ENCODE assay signal across 9 mouse cellular contexts in genomic region chr6:29435940-29436451, GRCm38 (mm10). TPM values are rescaled to one million over a fixed set of nuclear protein-coding genes. Genes with fewer than 3 reads are reported as not detected.
DNase-seq lines count a peak whose midpoint lies in the region; ATAC-seq and TF ChIP-seq lines count a peak whose summit lies in the region.
"Had no signal": no experiment of that assay in that cellular context is flagged by ENCODE, and none has a peak within 500 bp of the region (broad histone marks: within the 10 kb centered on the region; RNA-seq: fewer than 3 reads in every experiment).

No protein-coding gene starts in this region.

- H3K9ac ChIP-seq in CH12.LX (ENCODE audit: insufficient read depth, low read depth), result no peak overlapping the region
- H3K9ac ChIP-seq in hindbrain, embryonic 15.5 days, result no peak overlapping the region
- no peak overlapping the region for H3K9ac ChIP-seq in neural tube, embryonic 14.5 days (replicated peaks; ENCODE audit: low read depth, low read length)

- peaks cover 3% of the 10 kb centered on the region for H3K9me3 ChIP-seq in CH12.LX (replicated peaks; ENCODE audit: low read length)
- H3K9me3 ChIP-seq in hindbrain, embryonic 15.5 days, result no peaks in the 10 kb centered on the region
- H3K9me3 ChIP-seq in neural tube, embryonic 14.5 days (ENCODE audit: control insufficient read depth, low read length), result no peaks in the 10 kb centered on the region

- DNase-seq in CH12.LX (ENCODE audit: extremely low read depth), result peak; percentile 22
- DNase-seq in Patski (ENCODE audit: low read depth, low spot score), result no peak
- DNase-seq in gastrocnemius, adult 8-10 months (ENCODE audit: low spot score in 2 of 2), result peak; percentile 42 to 48
- no peak for DNase-seq in right cerebral cortex, postnatal 10 days (ENCODE audit: low spot score in 2 of 2)
- DNase-seq in thymus, postnatal 36 days, result no peak

- WGBS in hindbrain, embryonic 15.5 days, result 3% methylated on average over 6 of the region's 6 CpGs
- WGBS in neural tube, embryonic 14.5 days, result 6% methylated on average over 6 of the region's 6 CpGs

- POLR2A ChIA-PET in Patski (lab: Charles Lee), result interaction anchor here (0.6 to 2.1 kb wide), 3 partner anchors 33 to 225 kb away, joined by 3 to 17 read pairs (median 4); partner anchors contain the start of gene Ccdc136

- no peak for TF ChIP-seq RAD21 in CH12.LX (IDR thresholded peaks at IDR 0.05; ENCODE audit: low read depth, low read length)

- in situ Hi-C loops in CH12.LX (cut with MboI; ENCODE audit: low pct_ligation_motif_present, low pct_unique_long_range_greater_than_20kb, low sequenced_read_pairs), result no loop called here
- in situ Hi-C loops in Patski (cut with MboI; ENCODE audit: low pct_unique_long_range_greater_than_20kb), result no loop called here

- H3K79me2 ChIP-seq in CH12.LX (replicated peaks; ENCODE audit: control insufficient read depth, extremely low read depth, insufficient read depth, poor library complexity, severe bottlenecking), result no peaks in the 10 kb centered on the region

- H3K4me3 ChIP-seq in CH12.LX (replicated peaks in 1 of 3; ENCODE audit: low read depth in 2 of 3, low read length in 2 of 3, poor library complexity in 1 of 3), result no peak overlapping the region
- peak overlapping the region; percentile 44; the same call in 1 of the 2 replicates for H3K4me3 ChIP-seq in hindbrain, embryonic 15.5 days
- peak overlapping the region; percentile 36; the same call in 1 of the 2 replicates for H3K4me3 ChIP-seq in neural tube, embryonic 14.5 days (ENCODE audit: low read depth, low read length)

- no peak for TF ChIP-seq POLR2A in CH12.LX (IDR thresholded peaks at IDR 0.05; ENCODE audit: low read depth, low read length)

- ATAC-seq in Patski, result peak; percentile 7
- peak; percentile 55 for ATAC-seq in hindbrain, embryonic 15.5 days (ENCODE audit: low FRiP score, low read depth)
- peak; percentile 46 for ATAC-seq in neural tube, embryonic 14.5 days (ENCODE audit: low read depth)
- ATAC-seq in CD4-positive, CD25-positive, alpha-beta regulatory T cell, adult 4 months, result no peak

- H3K27me3 ChIP-seq in CH12.LX (replicated peaks) (peaks cover 10% of the 10 kb centered on the region), Patski (no peaks in the 10 kb centered on the region)
- peaks cover 37% of the 10 kb centered on the region for H3K27me3 ChIP-seq in hindbrain, embryonic 15.5 days
- peaks cover 18% of the 10 kb centered on the region for H3K27me3 ChIP-seq in neural tube, embryonic 14.5 days (ENCODE audit: control insufficient read depth, insufficient read depth, low read length)

- H3K4me2 ChIP-seq in CH12.LX (ENCODE audit: insufficient read depth, low read depth, poor library complexity, severe bottlenecking), result 0 out of 2 replicates have a peak overlapping the region, but pooled peaks have one; percentile 33
- H3K4me2 ChIP-seq in hindbrain, embryonic 15.5 days, result peak overlapping the region; percentile 81
- peak overlapping the region; percentile 70 for H3K4me2 ChIP-seq in neural tube, embryonic 14.5 days (ENCODE audit: low read depth, low read length)

- no peaks in the 10 kb centered on the region for H3K36me3 ChIP-seq in CH12.LX (replicated peaks in 1 of 2; ENCODE audit: control insufficient read depth in 1 of 2, insufficient read depth in 1 of 2, low read length in 1 of 2)
- no peaks in the 10 kb centered on the region for H3K36me3 ChIP-seq in hindbrain, embryonic 15.5 days
- H3K36me3 ChIP-seq in neural tube, embryonic 14.5 days (ENCODE audit: control insufficient read depth, insufficient read depth, low read length), result no peaks in the 10 kb centered on the region

- H3K27ac ChIP-seq in CH12.LX (ENCODE audit: insufficient read depth, low read depth), result no peak overlapping the region
- peak overlapping the region; percentile 79 for H3K27ac ChIP-seq in hindbrain, embryonic 15.5 days (replicated peaks)
- H3K27ac ChIP-seq in neural tube, embryonic 14.5 days (ENCODE audit: low read depth, low read length), result peak overlapping the region; percentile 40

- CTCF ChIA-PET in Patski (lab: Charles Lee), result interaction anchor here (0.7 kb wide), 1 partner anchor 8 kb away, joined by 3 read pairs; no protein-coding TSS in a partner anchor

- TF ChIP-seq CTCF in CH12.LX (conservative IDR thresholded peaks at IDR 0.05 in 1 of 2, IDR thresholded peaks at IDR 0.05 in 1 of 2; ENCODE audit: low read depth in 2 of 2, low read length in 2 of 2) (no peak), Patski (IDR thresholded peaks at IDR 0.05) (no peak)

- dilution Hi-C loops in CH12.LX (cut with MboI; ENCODE audit: extremely low pct_ligation_motif_present, extremely low pct_unique_long_range_greater_than_20kb, low sequenced_read_pairs), result no loop called here

- TF ChIP-seq EP300 in CH12.LX (IDR thresholded peaks at IDR 0.05; ENCODE audit: low read length), result no peak

- H3K4me1 ChIP-seq in CH12.LX (ENCODE audit: control insufficient read depth in 1 of 2, insufficient read depth in 2 of 2), result peaks cover 14 to 47% of the 10 kb centered on the region in 2 experiments
- H3K4me1 ChIP-seq in hindbrain, embryonic 15.5 days (replicated peaks), result peaks cover 49% of the 10 kb centered on the region
- peaks cover 11% of the 10 kb centered on the region; the same call in 1 of the 2 replicates for H3K4me1 ChIP-seq in neural tube, embryonic 14.5 days (ENCODE audit: control insufficient read depth, insufficient read depth, low read length)

TF ChIP-seq in CH12.LX, 34 proteins besides CTCF, POLR2A, EP300 and RAD21:
- TF ChIP-seq TBP (conservative IDR thresholded peaks at IDR 0.05; ENCODE audit: low read depth, low read length) (no peak), HCFC1 (IDR thresholded peaks at IDR 0.05; ENCODE audit: low read depth, low read length) (no peak), MEF2A (IDR thresholded peaks at IDR 0.05; ENCODE audit: borderline replicate concordance, low read depth, low read length) (no peak), RCOR1 (conservative IDR thresholded peaks at IDR 0.05; ENCODE audit: low read depth, low read length) (no peak), ETS1 (conservative IDR thresholded peaks at IDR 0.05; ENCODE audit: low read depth, low read length) (no peak), ZC3H11A (IDR thresholded peaks at IDR 0.05; ENCODE audit: low read depth, low read length) (no peak), ZNF384 (IDR thresholded peaks at IDR 0.05; ENCODE audit: low read depth, low read length) (no peak), ELF1 (IDR thresholded peaks at IDR 0.05; ENCODE audit: low read depth, low read length) (no peak), PAX5 (IDR thresholded peaks at IDR 0.05; ENCODE audit: low read length) (no peak), MAZ (IDR thresholded peaks at IDR 0.05; ENCODE audit: low read depth, low read length) (no peak), GABPA (IDR thresholded peaks at IDR 0.05; ENCODE audit: insufficient replicate concordance, low read depth, low read length) (no peak), MAX (IDR thresholded peaks at IDR 0.05; ENCODE audit: low read length) (no peak)

RNA-seq across cellular contexts. Expression of gene Flnc, which starts 2.9 kb away (rescaled TPM):
- total RNA-seq in CH12.LX (2012; rRNA removed), result 0.71 and 0.76 TPM in 2 replicates
- 0.22 and 0.24 TPM in 2 replicates for total RNA-seq in CH12.LX (2014; rRNA removed)
- 0.56 and 0.60 TPM in 2 replicates for polyA plus RNA-seq in CH12.LX (2012; ENCODE audit: insufficient read length, low read depth)
- polyA plus RNA-seq in Patski (2021), result 94.6 TPM
- total RNA-seq in gastrocnemius, adult 8-10 months (2022), result 100 to 1,000 TPM; 357 to 417 (median 381) TPM
- polyA plus RNA-seq in hindbrain, embryonic 15.5 days (2015; fragmentation: Nextera tagmentation; extraction: Ambion mirVana), result 4.2 and 5.1 TPM in 2 replicates
- polyA plus RNA-seq in neural tube, embryonic 14.5 days (2014; fragmentation: Nextera tagmentation; extraction: Ambion mirVana), result 4.9 and 5.0 TPM in 2 replicates
- polyA plus RNA-seq in CD4-positive, CD25-positive, alpha-beta regulatory T cell, adult 4 months (2017; shearing (Covaris generic)), result not detected
- total RNA-seq: common myeloid progenitor, adult 5-6 weeks had no signal

RNA-seq across cellular contexts. Expression of gene Atp6v1f, which starts 31.5 kb away (rescaled TPM):
- total RNA-seq in CH12.LX (2012; rRNA removed) (308 and 328 TPM in 2 replicates), CH12.LX (2014; rRNA removed) (367 and 373 TPM in 2 replicates)
- polyA plus RNA-seq in CH12.LX (2012; ENCODE audit: insufficient read length, low read depth) (230 and 251 TPM in 2 replicates), Patski (2021) (300 TPM)
- 100 to 1,000 TPM; 116 to 127 (median 122) TPM for total RNA-seq in gastrocnemius, adult 8-10 months (2022)
- 346 and 360 TPM in 2 replicates for polyA plus RNA-seq in hindbrain, embryonic 15.5 days (2015; fragmentation: Nextera tagmentation; extraction: Ambion mirVana)
- 281 and 350 TPM in 2 replicates for polyA plus RNA-seq in neural tube, embryonic 14.5 days (2014; fragmentation: Nextera tagmentation; extraction: Ambion mirVana)
- polyA plus RNA-seq in CD4-positive, CD25-positive, alpha-beta regulatory T cell, adult 4 months (2017; shearing (Covaris generic)), result 100 to 1,000 TPM; 325 to 332 TPM

RNA-seq across cellular contexts. Expression of gene Atp6v1fnb, which starts 35.2 kb away (rescaled TPM):
- total RNA-seq in CH12.LX (2012; rRNA removed) (0.21 TPM in 1 of 2 replicates, not detected in the other), CH12.LX (2014; rRNA removed) (not detected in 2 replicates)
- polyA plus RNA-seq in CH12.LX (2012; ENCODE audit: insufficient read length, low read depth) (not detected in 2 replicates), Patski (2021) (not detected)
- not detected for total RNA-seq in gastrocnemius, adult 8-10 months (2022)
- 0.35 and 0.42 TPM in 2 replicates for polyA plus RNA-seq in hindbrain, embryonic 15.5 days (2015; fragmentation: Nextera tagmentation; extraction: Ambion mirVana)
- polyA plus RNA-seq in neural tube, embryonic 14.5 days (2014; fragmentation: Nextera tagmentation; extraction: Ambion mirVana), result 0.55 and 0.70 TPM in 2 replicates
- polyA plus RNA-seq in CD4-positive, CD25-positive, alpha-beta regulatory T cell, adult 4 months (2017; shearing (Covaris generic)), result not detected

RNA-seq across cellular contexts. Expression of gene Ccdc136, which starts 39.9 kb away (rescaled TPM):
- total RNA-seq in CH12.LX (2012; rRNA removed) (1.2 and 4.3 TPM in 2 replicates), CH12.LX (2014; rRNA removed) (0.28 and 0.64 TPM in 2 replicates)
- polyA plus RNA-seq in CH12.LX (2012; ENCODE audit: insufficient read length, low read depth) (2.4 and 2.9 TPM in 2 replicates), Patski (2021) (27.6 TPM)
- 10 to 100 TPM in 2 of 4 experiments, 1 to 10 TPM in 2; 9.0 to 12.0 (median 10.2) TPM for total RNA-seq in gastrocnemius, adult 8-10 months (2022)
- 43.3 and 52.6 TPM in 2 replicates for polyA plus RNA-seq in hindbrain, embryonic 15.5 days (2015; fragmentation: Nextera tagmentation; extraction: Ambion mirVana)
- polyA plus RNA-seq in neural tube, embryonic 14.5 days (2014; fragmentation: Nextera tagmentation; extraction: Ambion mirVana), result 55.7 and 69.1 TPM in 2 replicates
- under 1 TPM in 1 of 2 experiments, not detected in 1; 0.51 TPM for polyA plus RNA-seq in CD4-positive, CD25-positive, alpha-beta regulatory T cell, adult 4 months (2017; shearing (Covaris generic))
- total RNA-seq: common myeloid progenitor, adult 5-6 weeks had no signal

RNA-seq across cellular contexts. Expression of gene Opn1sw, which starts 47.7 kb away (rescaled TPM):
- total RNA-seq in CH12.LX (2012; rRNA removed) (0.13 TPM in 1 of 2 replicates, not detected in the other), CH12.LX (2014; rRNA removed) (not detected in 2 replicates)
- polyA plus RNA-seq in CH12.LX (2012; ENCODE audit: insufficient read length, low read depth) (not detected in 2 replicates), Patski (2021) (0.28 TPM)
- under 1 TPM in 3 of 4 experiments, not detected in 1; 0.24 to 0.43 (median 0.31) TPM for total RNA-seq in gastrocnemius, adult 8-10 months (2022)
- 0.34 and 0.53 TPM in 2 replicates for polyA plus RNA-seq in hindbrain, embryonic 15.5 days (2015; fragmentation: Nextera tagmentation; extraction: Ambion mirVana)
- 0.37 and 1.6 TPM in 2 replicates for polyA plus RNA-seq in neural tube, embryonic 14.5 days (2014; fragmentation: Nextera tagmentation; extraction: Ambion mirVana)
- polyA plus RNA-seq in CD4-positive, CD25-positive, alpha-beta regulatory T cell, adult 4 months (2017; shearing (Covaris generic)), result under 1 TPM; 0.38 to 0.62 TPM
- total RNA-seq: common myeloid progenitor, adult 5-6 weeks had no signal

Comparison
In these comparisons a context has a peak if more than half of its experiments do, and no peak if none do; other contexts are left out.
1. DNase-seq: peak in CH12.LX (single experiment) and gastrocnemius, adult 8-10 months (2 of 2); none in Patski (single experiment), right cerebral cortex, postnatal 10 days (0 of 2) and thymus, postnatal 36 days (0 of 2).
2. H3K4me3 ChIP-seq: peak in hindbrain, embryonic 15.5 days (single experiment) and neural tube, embryonic 14.5 days (single experiment); none in CH12.LX (0 of 3).
3. RNA of gene Flnc, which starts 2.9 kb away (polyA plus RNA-seq): 94.6 TPM in Patski (single experiment); 4.2 to 5.1 TPM in hindbrain, embryonic 15.5 days, 4.9 to 5.0 TPM in neural tube, embryonic 14.5 days, 0.56 to 0.60 TPM in CH12.LX and not detected in CD4-positive, CD25-positive, alpha-beta regulatory T cell, adult 4 months; every median in the first group is over 10 times any median in the second.
4. Peak in every context shown above with its lines, with median percentiles within 50 percentile points of each other: H3K4me2 ChIP-seq.